Mouse (Mus musculus) adrenal gland, postnatal 36 days (tissue): ENCODE data around the gene Gnpnat1. TPM values are rescaled to one million over a fixed set of nuclear protein-coding genes. Genes with fewer than 3 reads are reported as not detected.
"Not testable (repeated sequence)": the region's sequence is repeated elsewhere in the genome, so short reads cannot be mapped to it uniquely, and the experiment has no call there.

Experiments
- DNase-seq, 2 experiments: peaks; one replicate each; pipeline ENCODE4 v3.0.0; 2021; ENCODE audit warnings: mixed read lengths in 1 of 2
- long read RNA-seq, 2 experiments: library from polyadenylated mRNA; stranded (forward); transcript quantifications; one replicate each; pipeline ENCODE4 v2.0.0; 2021; ENCODE audit warnings: borderline sequencing depth in 2 of 2
- total RNA-seq, 2 experiments: library from RNA; stranded (reverse); gene quantifications; 2 replicates each; pipeline ENCODE4 v1.2.3; 2021

Gene Gnpnat1
- total RNA-seq, result 10 to 100 TPM; 31.1 to 35.8 TPM
- long read RNA-seq, experiment 1, transcript Gnpnat1-201 (6 exons, 2,788 nt), result major isoform, 30 of 37 reads
- long read RNA-seq, experiment 1, partial matches to known transcripts, result 0 of 37 reads
- long read RNA-seq, experiment 1, other reads (novel, unspliced or antisense), result 7 of 37 reads
- long read RNA-seq, experiment 2, transcript Gnpnat1-201 (6 exons, 2,788 nt), result major isoform, 12 of 13 reads
- long read RNA-seq, experiment 2, partial matches to known transcripts, result 0 of 13 reads
- long read RNA-seq, experiment 2, other reads (novel, unspliced or antisense), result 1 of 13 reads

GRCm38 (mm10) chr14:45404813-45405212, at the start of gene Gnpnat1:
Gnpnat1 (minus strand) TSS chr14:45404913.
- not testable (repeated sequence) for DNase-seq

DNA sequence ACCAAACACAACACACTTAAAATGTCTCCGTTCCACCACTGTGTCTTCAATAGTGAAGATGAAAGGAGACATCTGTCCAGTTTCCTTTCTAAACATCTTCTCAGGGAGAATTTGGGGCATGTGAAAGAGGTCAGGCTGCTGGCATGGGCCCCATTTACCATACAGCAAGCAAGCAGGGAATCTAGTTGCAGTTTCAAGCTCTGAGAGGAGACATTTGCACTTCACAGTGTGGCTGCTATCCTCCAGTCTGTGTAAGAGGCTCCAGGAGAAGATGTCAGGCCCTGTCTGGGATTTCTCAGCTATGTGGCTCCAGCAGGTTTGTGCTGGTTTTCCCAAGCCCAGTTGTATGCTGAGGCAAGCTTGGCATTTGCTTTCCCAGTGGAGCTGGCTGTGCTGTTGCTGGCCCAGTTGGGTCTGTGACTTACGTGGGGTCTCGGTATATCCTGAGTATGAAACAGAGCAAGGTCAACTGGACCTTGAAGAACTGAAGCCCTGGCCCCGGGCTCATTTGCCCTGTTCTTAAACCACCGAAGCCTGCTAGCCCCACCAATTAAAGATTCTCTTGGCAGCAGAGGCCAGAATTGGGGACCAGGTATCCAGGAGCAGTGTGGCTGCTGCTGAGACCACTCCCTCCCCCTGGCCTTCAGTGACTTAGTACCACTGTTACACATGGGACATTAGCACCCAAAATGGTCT, 49.0 kb upstream of the Gnpnat1 start:
- no peak for DNase-seq

DNA sequence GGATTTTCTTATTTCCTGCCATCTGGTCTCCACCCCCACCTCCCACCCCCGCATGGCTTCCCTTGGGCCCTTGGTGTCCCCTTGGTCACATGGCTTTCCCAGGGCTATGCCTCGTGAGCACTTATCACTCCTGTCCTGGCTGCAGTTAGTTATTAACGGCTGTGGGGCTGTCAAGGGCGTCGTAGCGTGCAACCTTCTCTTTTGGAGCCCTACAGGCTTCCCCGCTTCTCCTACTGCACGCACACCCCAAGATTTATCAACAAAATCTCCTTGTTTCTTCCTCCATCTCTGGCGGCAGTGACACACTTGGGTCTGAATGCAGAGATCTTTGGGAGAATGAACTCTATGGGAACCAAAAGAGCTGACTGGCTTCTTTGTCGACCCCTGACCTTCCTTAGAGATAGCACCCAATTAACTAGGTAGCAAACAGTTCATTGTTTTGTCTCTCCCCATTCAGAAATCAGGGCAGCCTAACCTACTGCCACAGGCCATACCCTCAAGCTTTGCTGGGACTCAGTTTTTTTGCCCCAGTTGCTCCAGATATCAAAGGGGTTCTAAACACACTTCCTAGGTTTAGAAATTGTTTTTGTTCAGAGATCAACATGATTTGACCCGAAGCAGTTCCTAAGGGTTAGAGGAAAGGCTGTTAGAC, 48.3 kb upstream of the Gnpnat1 start:
- peak in 1 of 2 experiments; percentile 31 for DNase-seq

- DNase-seq, result no peak
Measured at GRCm38 (mm10) chr14:45452148-45452547, 47.4 kb upstream of the Gnpnat1 start.

DNA sequence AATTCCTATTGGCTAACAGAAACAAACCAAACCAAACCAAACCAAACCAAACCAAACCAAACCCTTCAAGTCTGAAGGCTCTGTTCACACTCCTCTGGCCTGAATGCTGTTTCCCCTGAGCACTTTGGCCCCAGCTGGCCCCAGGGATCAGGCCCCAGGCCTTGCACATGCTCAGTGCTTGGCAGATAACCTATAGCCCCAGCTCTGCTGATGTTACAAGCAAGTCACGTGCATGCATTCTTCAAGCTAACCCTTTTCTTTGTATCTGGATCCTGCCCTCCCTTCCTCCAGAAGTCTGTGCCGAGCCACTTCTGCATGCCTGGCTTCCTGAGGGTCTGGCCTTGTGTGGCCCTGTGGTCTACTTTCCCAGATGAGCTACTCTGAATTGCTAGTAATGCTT, 46.4 kb upstream of the Gnpnat1 start:
- DNase-seq, result no peak

DNA sequence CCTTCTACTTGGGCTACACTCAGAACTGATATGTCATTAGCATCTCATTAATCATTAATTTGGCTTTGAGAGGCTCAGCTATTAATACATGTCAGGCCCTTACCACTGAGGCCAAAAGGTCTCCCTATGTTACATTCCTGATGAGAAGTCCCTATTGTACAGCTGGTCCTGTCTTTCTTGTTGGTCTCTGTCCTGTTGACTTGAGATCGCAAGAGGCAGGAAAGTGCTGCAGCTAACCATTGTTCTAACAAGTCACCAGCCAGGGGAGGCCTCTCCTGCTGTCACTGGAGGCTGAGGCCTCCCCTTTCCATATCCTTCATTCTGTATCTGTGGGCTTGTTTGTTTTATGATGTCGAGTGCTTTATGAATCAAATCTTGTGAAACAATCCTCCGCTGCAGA, 42.1 kb upstream of the Gnpnat1 start:
- DNase-seq, result no peak

DNA sequence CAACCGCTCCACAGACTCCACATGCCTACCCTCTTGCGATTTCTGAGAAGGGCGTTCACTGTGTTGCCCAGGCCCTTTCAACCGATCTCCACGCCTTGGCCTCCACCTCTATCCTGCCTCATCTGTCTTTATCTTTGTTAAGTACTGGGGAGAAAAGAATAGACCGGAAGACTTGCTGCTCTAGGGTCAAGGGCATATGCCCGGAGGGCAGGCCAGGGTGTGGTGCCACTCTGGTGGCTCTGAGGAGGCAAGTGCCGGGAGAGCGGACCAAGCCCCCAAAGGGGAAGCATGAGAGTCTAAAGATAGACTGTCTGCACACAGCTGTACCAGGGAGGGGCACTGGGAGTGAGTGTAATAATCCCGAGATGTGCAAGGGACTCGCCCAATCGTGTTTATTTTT, 40.7 kb upstream of the Gnpnat1 start:
- no peak for DNase-seq

DNA sequence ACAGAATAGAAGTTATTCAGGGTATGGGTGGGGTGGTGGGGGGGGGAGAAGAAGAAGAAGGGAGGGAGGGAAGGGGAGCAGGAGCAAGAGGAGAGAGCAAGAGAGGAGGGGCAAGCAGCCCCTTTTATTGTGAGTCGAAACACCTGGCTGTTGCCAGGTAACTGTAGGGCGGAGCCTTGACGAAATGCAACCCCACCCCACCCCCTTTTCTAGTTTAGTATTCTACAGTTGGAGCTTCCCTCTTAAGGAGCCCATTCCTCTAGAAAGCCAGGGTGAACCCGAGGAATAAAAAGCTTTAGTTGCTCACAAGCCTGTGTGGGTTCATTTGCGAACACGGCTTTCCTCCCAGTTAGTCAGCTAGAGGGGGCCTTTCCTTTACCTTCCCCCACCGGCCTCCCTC, 40.2 kb upstream of the Gnpnat1 start:
- no peak for DNase-seq

- no peak for DNase-seq
Measured at GRCm38 (mm10) chr14:45442781-45443560, 38.3 kb upstream of the Gnpnat1 start.

- no peak for DNase-seq
Measured at GRCm38 (mm10) chr14:45441291-45441690, 36.6 kb upstream of the Gnpnat1 start.

- DNase-seq, result no peak
Measured at GRCm38 (mm10) chr14:45439387-45439786, 34.7 kb upstream of the Gnpnat1 start.

GRCm38 (mm10) chr14:45438931-45439275, 34.2 kb upstream of the Gnpnat1 start:
- no peak for DNase-seq

DNA sequence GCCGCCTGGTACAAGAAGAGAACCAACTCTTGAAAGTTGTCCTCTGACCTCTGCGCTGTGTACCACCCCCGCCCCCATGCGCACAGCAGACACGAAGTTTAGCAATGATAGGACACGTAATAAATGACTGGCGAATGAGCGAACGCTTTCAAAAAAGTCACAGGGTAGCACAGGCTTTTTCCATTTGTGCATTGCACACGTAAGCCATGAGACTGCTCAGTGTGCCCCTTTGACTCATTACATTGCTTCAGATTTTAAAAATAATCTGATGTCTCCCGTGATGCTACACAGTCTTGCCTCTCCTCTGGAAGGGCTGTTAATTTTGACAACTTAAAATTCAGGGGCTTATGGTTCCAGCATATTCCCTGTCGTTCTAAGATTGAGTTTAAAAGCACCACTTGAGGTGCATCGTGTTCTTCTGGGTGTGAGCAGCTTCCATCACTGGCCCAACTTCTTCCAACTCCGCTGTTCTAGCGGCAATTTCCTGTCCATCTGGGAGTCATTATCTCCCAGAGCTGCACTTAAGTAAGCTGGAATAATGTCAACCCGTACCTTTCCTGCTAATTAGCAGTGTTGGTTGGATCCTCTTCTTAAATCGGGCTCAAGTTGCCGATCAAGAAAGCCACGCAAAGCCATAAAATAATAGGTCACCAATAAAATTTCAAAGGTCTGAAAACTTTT, 33.7 kb upstream of the Gnpnat1 start:
- no peak for DNase-seq

- DNase-seq, result no peak
Measured at GRCm38 (mm10) chr14:45434220-45434619, 29.5 kb upstream of the Gnpnat1 start.

DNA sequence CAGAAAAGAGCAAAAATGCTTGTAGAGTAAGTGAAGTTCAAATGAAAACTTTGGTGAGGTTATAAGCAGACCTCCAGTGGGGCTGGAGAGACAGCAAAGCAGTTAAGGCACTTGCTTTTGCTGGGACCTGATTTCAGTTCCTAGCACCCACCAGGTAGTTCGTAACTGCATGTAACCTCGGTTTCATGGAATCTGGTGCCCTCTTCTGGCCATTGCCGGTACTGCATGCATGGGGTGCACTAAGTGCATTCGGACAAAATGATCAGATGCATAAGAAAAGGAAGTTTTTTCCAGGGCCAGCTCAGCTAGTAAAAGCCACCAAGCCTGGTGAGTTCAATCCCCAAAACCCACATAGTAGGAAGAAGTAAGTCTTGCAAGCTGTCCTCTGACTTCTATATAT, 27.3 kb upstream of the Gnpnat1 start:
- DNase-seq, result no peak

DNA sequence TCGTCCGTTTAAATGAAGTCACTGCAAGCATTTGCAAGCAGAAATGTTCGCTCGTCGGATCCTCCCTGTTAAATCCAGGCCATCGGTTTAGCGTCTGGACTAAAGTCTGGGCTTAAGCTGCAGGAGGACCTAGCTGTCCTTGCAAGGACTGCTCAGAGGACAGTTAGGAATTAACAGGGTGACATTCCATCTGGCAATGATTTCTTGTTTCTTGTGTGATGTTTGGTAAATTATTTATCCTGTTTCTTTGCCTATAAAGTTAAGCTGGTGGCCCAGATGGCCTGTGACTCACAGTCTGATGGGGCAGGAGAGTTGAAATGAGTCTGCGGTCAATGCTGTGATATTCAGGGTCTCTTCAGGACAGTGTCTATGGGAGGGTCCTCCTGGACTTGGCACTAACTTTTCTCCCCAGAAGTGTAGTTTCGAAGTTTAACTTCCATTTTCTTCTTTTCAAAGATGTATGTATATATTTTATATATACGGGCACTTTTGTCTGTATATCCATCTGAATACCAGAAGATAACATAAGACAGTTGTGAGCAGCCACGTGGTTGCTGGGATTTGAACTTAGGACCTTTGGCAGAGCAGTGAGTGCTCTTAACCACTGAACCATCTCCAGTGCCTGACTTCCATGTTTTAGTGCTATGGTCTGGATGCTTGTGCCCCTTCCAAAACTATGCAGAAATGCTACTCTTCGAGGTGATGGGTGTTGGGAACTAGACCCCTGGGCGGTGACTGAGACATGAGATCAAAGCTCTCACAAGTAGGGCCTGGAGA, 25.5 kb upstream of the Gnpnat1 start:
- DNase-seq, result no peak

- DNase-seq, result peak in 1 of 2 experiments; percentile 33
Measured at GRCm38 (mm10) chr14:45423220-45423619, 18.5 kb upstream of the Gnpnat1 start.

GRCm38 (mm10) chr14:45422371-45422770, 17.7 kb upstream of the Gnpnat1 start:
- DNase-seq, result peak; percentile 25 to 51

DNA sequence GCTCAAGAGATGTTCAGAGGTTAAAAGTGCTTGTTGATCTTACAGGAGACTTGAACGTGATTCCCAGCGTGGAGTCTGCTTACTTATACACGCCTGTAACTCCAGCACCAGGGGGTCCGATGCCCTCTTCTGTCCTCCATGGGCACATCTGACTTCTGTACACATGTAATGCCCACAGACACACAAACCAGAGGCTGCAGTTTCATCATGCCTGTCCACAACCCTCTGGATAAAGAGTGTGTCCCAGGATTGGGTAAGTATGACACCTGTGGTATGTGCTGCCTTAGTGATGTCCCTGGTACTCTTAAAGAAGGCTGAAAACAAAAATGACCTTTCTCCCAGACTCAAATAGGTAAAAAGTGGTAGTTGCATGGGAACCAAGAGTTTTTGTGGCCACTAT, 14.6 kb upstream of the Gnpnat1 start:
- DNase-seq, result no peak

GRCm38 (mm10) chr14:45418553-45418952, 13.8 kb upstream of the Gnpnat1 start:
- DNase-seq, result no peak

- no peak for DNase-seq
Measured at GRCm38 (mm10) chr14:45416265-45416664, 11.6 kb upstream of the Gnpnat1 start.
